Mouse (Mus musculus) forebrain, embryonic 16.5 days (tissue): ENCODE data around the gene Cfhr2. TPM values are rescaled to one million over a fixed set of nuclear protein-coding genes. Genes with fewer than 3 reads are reported as not detected.
"Not testable (repeated sequence)": the region's sequence is repeated elsewhere in the genome, so short reads cannot be mapped to it uniquely, and the experiment has no call there.

Experiments used
- ATAC-seq: fragments of 200-750 bp; cut with Nextera tagmentation; 2 replicates; pipeline ENCODE4 v1.8.0; 2017; ENCODE audit warnings: mild to moderate bottlenecking, moderate library complexity
- H3K27ac ChIP-seq: fragments of 300-500 bp; sonication (generic); 2 replicates; pipeline ENCODE4 v1.5.1; 2014; ENCODE audit warnings: low read length, control low read depth
- H3K27me3 ChIP-seq: fragments of 300-500 bp; sonication (generic); replicated peaks from 2 replicates; pipeline ENCODE4 v1.6.1; 2014; ENCODE audit warnings: low read length; ENCODE audit not compliant: control insufficient read depth, insufficient read depth
- H3K36me3 ChIP-seq: fragments of 300-500 bp; sonication (generic); 2 replicates; pipeline ENCODE4 v1.6.1; 2014; ENCODE audit not compliant: control insufficient read depth, insufficient read depth
- H3K4me1 ChIP-seq: fragments of 300-500 bp; sonication (generic); replicated peaks from 2 replicates; pipeline ENCODE4 v1.6.1; 2014; ENCODE audit warnings: low read length; ENCODE audit not compliant: control insufficient read depth, insufficient read depth
- H3K4me2 ChIP-seq: fragments of 300-500 bp; sonication (generic); 2 replicates; pipeline ENCODE4 v1.6.1; 2014; ENCODE audit warnings: mild to moderate bottlenecking, low read length, control low read depth
- H3K4me3 ChIP-seq: fragments of 300-500 bp; sonication (generic); replicated peaks from 2 replicates; pipeline ENCODE4 v1.5.1; 2014; ENCODE audit warnings: mild to moderate bottlenecking, low read length, control low read depth
- H3K9ac ChIP-seq: fragments of 300-500 bp; sonication (generic); replicated peaks from 2 replicates; pipeline ENCODE4 v1.6.1; 2014; ENCODE audit warnings: low read depth, low read length, control low read depth
- H3K9me3 ChIP-seq: fragments of 300-500 bp; sonication (generic); 2 replicates; pipeline ENCODE4 v1.6.1; 2016; ENCODE audit warnings: low read length; ENCODE audit not compliant: control insufficient read depth
- WGBS: fragments of 180-500 bp; shearing (Covaris S2); extraction: QIAGEN DNeasy Blood & Tissue Kit; methylation state at CpG from one replicate; pipeline ENCODE4 v1.1.7; 2014; 5-methylcytosine and 5-hydroxymethylcytosine counted together
- polyA plus RNA-seq: library from polyadenylated mRNA; unstranded; fragments of >200 nt; fragmentation: Nextera tagmentation; extraction: Ambion mirVana; gene quantifications from 2 replicates; pipeline ENCODE4 v1.2.1, GENCODE M21; 2015

Gene Cfhr2
- polyA plus RNA-seq: not detected in 2 replicates

- WGBS: 85% methylated on average over 1 of the region's 1 CpGs
- no peak for ATAC-seq
- no peaks in the 10 kb centered on the region for H3K36me3 ChIP-seq
Measured at GRCm38 (mm10) chr1:139858548-139858947, at the start of gene Cfhr2. Gene Cfhr2, minus strand, starts transcription at chr1:139858702.

DNA sequence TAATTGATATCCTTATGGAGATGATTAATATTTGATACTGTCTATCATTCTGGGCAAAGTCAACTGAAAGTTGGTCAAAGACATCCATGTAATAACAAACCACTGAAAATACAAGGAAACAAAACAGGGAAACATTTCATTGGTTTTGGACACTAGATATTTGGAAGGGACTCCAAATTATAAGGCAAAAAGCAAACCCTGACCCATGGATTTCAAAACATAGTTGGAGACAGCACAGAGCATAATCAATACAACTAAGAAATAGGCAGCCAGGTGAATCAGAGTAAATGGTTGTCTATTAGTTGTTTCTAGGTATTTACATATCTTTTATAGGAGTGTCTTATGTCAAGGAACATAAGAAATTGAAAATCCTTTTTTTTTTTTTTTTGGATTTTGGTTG is 5.2 kb upstream of the Cfhr2 start:
- H3K36me3 ChIP-seq: no peaks in the 10 kb centered on the region
- H3K4me1 ChIP-seq: no peaks in the 10 kb centered on the region
- H3K9ac ChIP-seq: no peak overlapping the region
- no peak for ATAC-seq
- no peak overlapping the region for H3K27ac ChIP-seq
- H3K27me3 ChIP-seq: no peaks in the 10 kb centered on the region
- no peaks in the 10 kb centered on the region for H3K9me3 ChIP-seq
- H3K4me3 ChIP-seq: no peak overlapping the region
- H3K4me2 ChIP-seq: no peak overlapping the region

More at GRCm38 (mm10) chr1:139858548-139858947, at the start of gene Cfhr2:
- H3K9me3 ChIP-seq: no peaks in the 10 kb centered on the region
- no peak within 1 kb of the TSS for H3K27ac ChIP-seq
- H3K9ac ChIP-seq: no peak within 1 kb of the TSS
- H3K27me3 ChIP-seq: no peaks in the 10 kb centered on the region
- H3K4me3 ChIP-seq: no peak within 1 kb of the TSS
- no peaks in the 10 kb centered on the region for H3K4me1 ChIP-seq
- no peak within 1 kb of the TSS for H3K4me2 ChIP-seq

GRCm38 (mm10) chr1:139860176-139860575 is 1.7 kb upstream of the Cfhr2 start:
- Histone ChIP-seq H3K4me1 (no peaks in the 10 kb centered on the region), H3K9ac (no peak overlapping the region), H3K36me3 (no peaks in the 10 kb centered on the region), H3K9me3 (no peaks in the 10 kb centered on the region), H3K27ac (no peak overlapping the region), H3K4me2 (no peak overlapping the region), H3K4me3 (no peak overlapping the region), H3K27me3 (no peaks in the 10 kb centered on the region)
- ATAC-seq: no peak

GRCm38 (mm10) chr1:139839699-139840098 is 18.8 kb downstream of the Cfhr2 start:
- no peak overlapping the region for H3K9ac ChIP-seq
- no peaks in the 10 kb centered on the region for H3K27me3 ChIP-seq
- no peaks in the 10 kb centered on the region for H3K9me3 ChIP-seq
- no peak for ATAC-seq
- H3K4me2 ChIP-seq: no peak overlapping the region
- WGBS: 56% methylated on average over 7 of the region's 7 CpGs
- no peak overlapping the region for H3K4me3 ChIP-seq
- H3K4me1 ChIP-seq: no peaks in the 10 kb centered on the region
- H3K36me3 ChIP-seq: no peaks in the 10 kb centered on the region
- no peak overlapping the region for H3K27ac ChIP-seq

GRCm38 (mm10) chr1:139839290-139839689 is 19.2 kb downstream of the Cfhr2 start:
- Histone ChIP-seq H3K4me3 (no peak overlapping the region), H3K36me3 (no peaks in the 10 kb centered on the region)
- 58% methylated on average over 2 of the region's 2 CpGs for WGBS

DNA sequence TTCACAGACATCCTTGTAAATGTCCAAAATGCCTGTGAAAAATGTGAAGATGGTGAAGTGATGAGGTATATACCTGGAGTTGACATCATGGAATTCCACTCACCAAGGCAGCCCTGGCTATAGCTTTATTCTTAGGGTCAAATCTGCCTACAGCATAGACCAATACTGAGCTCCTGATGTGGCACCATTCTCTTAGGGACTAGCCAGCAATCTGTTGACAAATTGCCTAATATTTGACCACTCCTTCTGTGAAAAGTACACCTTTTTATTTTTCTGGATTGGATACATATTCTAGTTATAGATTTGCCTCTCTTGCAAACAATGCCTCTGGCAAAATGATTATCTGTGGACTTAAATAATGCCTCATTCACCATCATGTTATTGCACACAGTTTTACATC is 49.9 kb downstream of the Cfhr2 start:
- Histone ChIP-seq H3K4me2 (no peak overlapping the region), H3K4me1 (no peaks in the 10 kb centered on the region), H3K9me3 (no peaks in the 10 kb centered on the region), H3K27ac (no peak overlapping the region), H3K36me3 (no peaks in the 10 kb centered on the region), H3K27me3 (no peaks in the 10 kb centered on the region), H3K4me3 (no peak overlapping the region), H3K9ac (no peak overlapping the region)
- ATAC-seq: no peak

More at GRCm38 (mm10) chr1:139839290-139839689, 19.2 kb downstream of the Cfhr2 start:
- Histone ChIP-seq H3K4me2 (no peak overlapping the region), H3K4me1 (no peaks in the 10 kb centered on the region), H3K27me3 (no peaks in the 10 kb centered on the region), H3K27ac (no peak overlapping the region), H3K9ac (no peak overlapping the region), H3K9me3 (no peaks in the 10 kb centered on the region)
- no peak for ATAC-seq

DNA sequence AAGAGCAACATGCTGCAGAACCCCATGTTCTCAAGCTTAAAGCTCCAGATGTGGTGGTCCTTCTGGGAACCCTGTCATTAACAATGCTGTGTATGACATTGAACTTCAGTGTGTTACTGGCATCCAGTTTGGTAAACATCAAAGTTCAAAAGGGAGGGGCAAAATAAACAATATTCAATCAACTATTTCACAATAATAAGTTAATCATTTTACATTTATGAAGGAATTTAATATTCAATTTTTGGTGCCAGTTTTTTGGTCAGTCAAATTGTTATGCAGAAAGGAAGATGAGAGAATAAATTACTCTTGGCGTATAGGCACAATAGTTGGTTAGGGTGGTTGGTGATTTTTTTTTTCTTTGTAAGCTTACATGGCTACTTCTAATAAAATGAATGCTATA is 77.4 kb downstream of the Cfhr2 start, which contains the start of gene Gm4788:
TSS of gene Gm4788 (minus strand) at position 101 of the 400 bp plus-strand sequence.
- H3K4me1 ChIP-seq: no peaks in the 10 kb centered on the region
- H3K27ac ChIP-seq: no peak within 1 kb of the TSS
- no peak within 1 kb of the TSS for H3K9ac ChIP-seq
- H3K4me3 ChIP-seq: no peak within 1 kb of the TSS
- WGBS: 95% methylated on average over 1 of the region's 1 CpGs
- H3K27me3 ChIP-seq: no peaks in the 10 kb centered on the region
- H3K4me2 ChIP-seq: no peak within 1 kb of the TSS
- no peaks in the 10 kb centered on the region for H3K9me3 ChIP-seq
- no peaks in the 10 kb centered on the region for H3K36me3 ChIP-seq
- ATAC-seq: no peak

DNA sequence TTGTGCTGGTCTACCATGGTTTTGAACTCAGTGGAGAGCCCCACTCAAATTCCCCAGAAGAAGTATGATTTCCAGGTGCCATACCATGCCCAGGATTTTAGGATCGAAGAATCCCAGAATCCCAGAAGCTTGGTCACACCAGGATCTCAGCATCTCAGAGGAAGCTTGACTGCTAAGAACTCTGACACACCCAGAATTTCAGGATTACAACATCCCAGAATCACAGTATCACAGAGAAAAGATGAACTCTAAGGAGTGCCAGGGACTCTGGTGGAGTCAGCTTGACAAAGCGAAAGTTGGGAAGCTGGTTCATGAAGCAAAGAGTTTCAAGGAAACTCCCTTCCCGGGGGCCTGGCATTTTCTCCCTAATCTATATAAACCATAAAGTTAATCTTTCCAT is 88.6 kb downstream of the Cfhr2 start:
- 95% methylated on average over 3 of the region's 3 CpGs for WGBS
- not testable (repeated sequence) for H3K27ac ChIP-seq, H3K36me3 ChIP-seq, H3K9ac ChIP-seq, H3K27me3 ChIP-seq, ATAC-seq, H3K4me3 ChIP-seq, H3K4me1 ChIP-seq, H3K9me3 ChIP-seq, H3K4me2 ChIP-seq
